Mouse (Mus musculus) spleen, adult 12 weeks (tissue): ENCODE data around the gene Csnk1d.
A peak's percentile ranks its signal among the peaks of the same experiment; 100 is the strongest.

Experiments
- DNase-seq: peaks from one replicate; pipeline ENCODE4 v3.0.0; 2022; ENCODE audit warnings: low spot score

Csnk1d gene

GRCm38 (mm10) chr11:120987608-120988007 is 3.5 kb downstream of the Csnk1d start:
- no peak for DNase-seq

GRCm38 (mm10) chr11:120984448-120985330 is 6.4 kb downstream of the Csnk1d start:
- no peak for DNase-seq

- no peak for DNase-seq
These were observed 8.7 kb downstream of the Csnk1d start for GRCm38 (mm10) chr11:120982459-120982858.

GRCm38 (mm10) chr11:120981661-120982060 is 9.5 kb downstream of the Csnk1d start:
- no peak for DNase-seq

GRCm38 (mm10) chr11:120980427-120981035 is 10.6 kb downstream of the Csnk1d start:
- peak; percentile 63 for DNase-seq

- no peak for DNase-seq
These were observed 11.3 kb downstream of the Csnk1d start for GRCm38 (mm10) chr11:120979711-120980426.

GRCm38 (mm10) chr11:120973318-120973717 is 17.8 kb downstream of the Csnk1d start:
- DNase-seq = no peak

- DNase-seq = no peak
These were observed 19.9 kb downstream of the Csnk1d start for GRCm38 (mm10) chr11:120971237-120971636.

- no peak for DNase-seq
These were observed 21.4 kb downstream of the Csnk1d start for GRCm38 (mm10) chr11:120969742-120970141.

- no peak for DNase-seq
These were observed 25.5 kb downstream of the Csnk1d start for GRCm38 (mm10) chr11:120965587-120965986.

GRCm38 (mm10) chr11:120964195-120965157 is 26.7 kb downstream of the Csnk1d start:
- DNase-seq = no peak

- no peak for DNase-seq
These were observed 28.2 kb downstream of the Csnk1d start for GRCm38 (mm10) chr11:120962909-120963308.

GRCm38 (mm10) chr11:120962050-120962771 is 28.9 kb downstream of the Csnk1d start:
- no peak for DNase-seq

GRCm38 (mm10) chr11:120961594-120961993 is 29.5 kb downstream of the Csnk1d start:
- DNase-seq = no peak

- DNase-seq = no peak
These were observed 30.9 kb downstream of the Csnk1d start for GRCm38 (mm10) chr11:120960248-120960647.

- no peak for DNase-seq
These were observed 31.6 kb downstream of the Csnk1d start for GRCm38 (mm10) chr11:120959564-120959963.

- no peak for DNase-seq
These were observed 32.1 kb downstream of the Csnk1d start for GRCm38 (mm10) chr11:120959066-120959465.

- no peak for DNase-seq
These were observed 33.3 kb downstream of the Csnk1d start for GRCm38 (mm10) chr11:120957731-120958257.

- DNase-seq = no peak
These were observed 34.1 kb downstream of the Csnk1d start for GRCm38 (mm10) chr11:120957052-120957451.

GRCm38 (mm10) chr11:120955701-120956100 is 35.4 kb downstream of the Csnk1d start:
- DNase-seq = no peak

GRCm38 (mm10) chr11:120954936-120955335 is 36.2 kb downstream of the Csnk1d start:
- no peak for DNase-seq
